Mouse (Mus musculus): ENCODE measurements around the gene Gm20908.
"Not testable (repeated sequence)": the region's sequence is repeated elsewhere in the genome, so short reads cannot be mapped to it uniquely, and the experiment has no call there.

Gm20908 gene

DNA sequence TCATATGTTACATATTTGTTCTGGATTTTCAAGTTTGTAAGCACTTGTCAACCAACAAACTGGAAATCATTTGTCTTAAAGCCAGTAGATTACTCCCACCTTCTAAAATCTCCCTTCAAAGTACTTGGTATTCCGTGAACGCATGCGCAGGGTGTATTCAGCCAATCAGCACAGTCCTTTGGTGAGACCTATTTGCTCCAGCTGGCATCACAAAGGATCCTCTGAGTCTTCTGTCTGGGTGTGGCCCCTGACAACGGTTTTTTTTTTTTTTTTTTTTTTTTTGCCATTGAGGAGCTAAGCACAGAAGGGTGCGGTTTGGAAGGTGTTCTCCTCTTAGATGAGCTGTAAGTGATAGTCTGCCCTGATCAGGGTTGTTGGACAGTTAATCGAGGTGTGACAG is at the start of gene Gm20908:
Gm20908 (plus strand) TSS at position 301 of the 400 bp plus-strand sequence.
- not testable (repeated sequence) for DNase-seq (ENCODE audit: low spot score in 2 of 2)

All from frontal cortex, postnatal 14 days (tissue).